Mouse (Mus musculus) brain, adult 10 weeks (tissue): ENCODE results near the gene Vmn2r117. TPM values are rescaled to one million over a fixed set of nuclear protein-coding genes. Genes with fewer than 3 reads are reported as not detected.

ENCODE experiments used
- polyA plus RNA-seq: library from polyadenylated mRNA; stranded (reverse); fragments of 350-450 nt; fragmentation: Illumina TruSeq; extraction: RNeasy Lipid Tissue Mini Kit (QIAGEN cat#74804); gene quantifications from one replicate; pipeline ENCODE4 v1.2.3, GENCODE M21; 2015; ENCODE audit warnings: low read depth, low replicate concordance

Vmn2r117 gene
- not detected for polyA plus RNA-seq

DNA sequence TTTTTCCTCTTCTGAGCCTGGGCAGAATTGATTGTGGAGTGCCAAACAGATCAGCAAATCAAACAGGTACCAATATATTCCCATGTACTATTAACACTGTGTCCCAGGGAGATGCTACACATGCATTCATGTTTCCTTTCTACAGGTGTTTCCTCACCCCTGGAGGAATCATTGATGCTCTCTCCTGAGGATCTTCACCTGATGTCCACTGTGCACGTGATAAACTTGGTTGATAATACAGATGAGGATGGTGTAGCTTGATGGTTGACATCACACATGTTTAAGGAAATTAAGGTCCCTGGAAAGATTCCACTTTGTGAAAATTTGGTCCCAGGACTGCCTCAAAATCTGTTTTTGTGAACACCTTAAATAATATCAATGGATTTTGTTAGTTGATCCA, at the start of gene Vmn2r117:
TSS of gene Vmn2r117 (minus strand) at position 101 of the 400 bp plus-strand sequence.

Other genes starting within 250 kb of the Vmn2r117 start
- not detected for gene Vmn2r114, start 167.2 kb downstream of the Vmn2r117 start, polyA plus RNA-seq
- gene Vmn2r115, start 136.0 kb downstream of the Vmn2r117 start, polyA plus RNA-seq: not detected
- not detected for gene Vmn2r116, start 95.1 kb downstream of the Vmn2r117 start, polyA plus RNA-seq
- 5.8 TPM for gene Zfp213, start 84.5 kb upstream of the Vmn2r117 start, polyA plus RNA-seq
- gene Zfp13, start 119.8 kb upstream of the Vmn2r117 start, polyA plus RNA-seq: 18.1 TPM
- gene Zscan10, start 121.2 kb upstream of the Vmn2r117 start, polyA plus RNA-seq: not detected
- 0.24 TPM for gene Mmp25, start 165.6 kb upstream of the Vmn2r117 start, polyA plus RNA-seq
- not detected for gene Bicdl2, start 180.8 kb upstream of the Vmn2r117 start, polyA plus RNA-seq
- gene Hcfc1r1, start 193.9 kb upstream of the Vmn2r117 start, polyA plus RNA-seq: 211 TPM
- gene Thoc6, start 194.2 kb upstream of the Vmn2r117 start, polyA plus RNA-seq: 9.6 TPM
- 14.9 TPM for gene Tnfrsf12a, start 197.8 kb upstream of the Vmn2r117 start, polyA plus RNA-seq
- not detected for gene Cldn6, start 199.6 kb upstream of the Vmn2r117 start, polyA plus RNA-seq
- gene Cldn9, start 204.3 kb upstream of the Vmn2r117 start, polyA plus RNA-seq: 0.31 TPM
- gene 1520401A03Rik, start 243.1 kb upstream of the Vmn2r117 start, polyA plus RNA-seq: 0.39 TPM
- gene Pkmyt1, start 246.6 kb upstream of the Vmn2r117 start, polyA plus RNA-seq: 5.1 TPM